Mouse (Mus musculus) T-cell, adult 2 months (primary cell): Measurements from ENCODE around the gene Olfr1359.
"Not testable (repeated sequence)": the region's sequence is repeated elsewhere in the genome, so short reads cannot be mapped to it uniquely, and the experiment has no call there.

Source experiments
- DNase-seq: peaks from one replicate; pipeline ENCODE4 v3.0.0; 2022; ENCODE audit warnings: low spot score

The Olfr1359 gene

GRCm38 (mm10) chr13:21722993-21723836 is 25.3 kb downstream of the Olfr1359 start:
- DNase-seq = no peak

GRCm38 (mm10) chr13:21727948-21728572 is 30.1 kb downstream of the Olfr1359 start:
- DNase-seq = no peak

GRCm38 (mm10) chr13:21729544-21729943 is 31.6 kb downstream of the Olfr1359 start:
- DNase-seq = no peak

- no peak for DNase-seq
Observed at GRCm38 (mm10) chr13:21733466-21733865, 35.6 kb downstream of the Olfr1359 start.

GRCm38 (mm10) chr13:21734010-21734905 is 36.3 kb downstream of the Olfr1359 start:
- DNase-seq = peak; percentile 78

DNA sequence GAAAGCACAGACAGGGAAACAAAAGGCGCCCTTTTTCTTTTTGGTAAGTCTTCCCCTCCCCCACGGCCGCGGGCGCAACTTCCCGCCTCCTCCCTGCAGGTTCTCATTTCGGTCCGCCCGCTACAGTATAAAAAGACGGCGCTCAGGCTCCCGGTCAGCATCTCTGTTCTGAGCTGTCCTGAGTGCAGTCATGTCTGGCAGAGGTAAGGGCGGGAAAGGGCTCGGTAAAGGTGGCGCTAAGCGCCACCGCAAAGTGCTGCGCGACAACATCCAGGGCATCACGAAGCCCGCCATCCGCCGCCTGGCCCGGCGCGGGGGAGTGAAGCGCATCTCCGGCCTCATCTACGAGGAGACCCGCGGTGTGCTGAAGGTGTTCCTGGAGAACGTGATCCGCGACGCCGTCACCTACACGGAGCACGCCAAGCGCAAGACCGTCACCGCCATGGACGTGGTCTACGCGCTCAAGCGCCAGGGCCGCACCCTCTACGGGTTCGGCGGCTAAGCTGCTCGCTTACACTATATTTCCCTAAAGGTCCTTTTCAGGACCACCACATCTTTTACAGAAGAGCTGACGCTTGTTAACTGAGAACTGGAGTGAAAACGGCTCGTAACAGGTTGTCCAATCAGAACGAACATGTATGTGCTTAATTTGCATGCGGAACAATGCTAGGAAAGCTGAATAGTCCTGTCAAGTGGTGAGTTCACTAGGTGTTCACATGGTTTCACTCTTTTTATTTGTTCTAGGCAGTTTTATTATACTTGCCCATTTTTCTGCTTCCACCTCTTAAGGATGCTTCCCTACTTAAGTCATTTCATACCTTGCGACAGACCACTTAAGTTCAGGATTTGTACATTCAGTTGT is 37.2 kb downstream of the Olfr1359 start, which contains the start of gene Hist1h4j:
Hist1h4j (plus strand) TSS at position 159 of the 862 bp plus-strand sequence.
- peak; percentile 62 for DNase-seq

GRCm38 (mm10) chr13:21745006-21745405 is 47.1 kb downstream of the Olfr1359 start:
- DNase-seq = no peak

GRCm38 (mm10) chr13:21749387-21750158 is 51.7 kb downstream of the Olfr1359 start:
- DNase-seq = no peak

- DNase-seq = peak; percentile 86
Observed at GRCm38 (mm10) chr13:21750159-21751017, 52.5 kb downstream of the Olfr1359 start, which contains the start of gene Hist1h4k. TSS of gene Hist1h4k (minus strand) at chr13:21750505.

- no peak for DNase-seq
Observed at GRCm38 (mm10) chr13:21751417-21751816, 53.5 kb downstream of the Olfr1359 start.

- no peak for DNase-seq
Observed at GRCm38 (mm10) chr13:21751827-21752226, 53.9 kb downstream of the Olfr1359 start.

GRCm38 (mm10) chr13:21752356-21752755 is 54.4 kb downstream of the Olfr1359 start:
- DNase-seq = no peak

GRCm38 (mm10) chr13:21753051-21753523 is 55.2 kb downstream of the Olfr1359 start:
- DNase-seq = no peak

GRCm38 (mm10) chr13:21753524-21754285 is 55.8 kb downstream of the Olfr1359 start, which contains the start of the genes Hist1h2ak and Hist1h2bn:
TSS of gene Hist1h2ak (minus strand) at chr13:21753827.
TSS of gene Hist1h2bn (plus strand) at chr13:21754123.
- DNase-seq = peak; percentile 77

DNA sequence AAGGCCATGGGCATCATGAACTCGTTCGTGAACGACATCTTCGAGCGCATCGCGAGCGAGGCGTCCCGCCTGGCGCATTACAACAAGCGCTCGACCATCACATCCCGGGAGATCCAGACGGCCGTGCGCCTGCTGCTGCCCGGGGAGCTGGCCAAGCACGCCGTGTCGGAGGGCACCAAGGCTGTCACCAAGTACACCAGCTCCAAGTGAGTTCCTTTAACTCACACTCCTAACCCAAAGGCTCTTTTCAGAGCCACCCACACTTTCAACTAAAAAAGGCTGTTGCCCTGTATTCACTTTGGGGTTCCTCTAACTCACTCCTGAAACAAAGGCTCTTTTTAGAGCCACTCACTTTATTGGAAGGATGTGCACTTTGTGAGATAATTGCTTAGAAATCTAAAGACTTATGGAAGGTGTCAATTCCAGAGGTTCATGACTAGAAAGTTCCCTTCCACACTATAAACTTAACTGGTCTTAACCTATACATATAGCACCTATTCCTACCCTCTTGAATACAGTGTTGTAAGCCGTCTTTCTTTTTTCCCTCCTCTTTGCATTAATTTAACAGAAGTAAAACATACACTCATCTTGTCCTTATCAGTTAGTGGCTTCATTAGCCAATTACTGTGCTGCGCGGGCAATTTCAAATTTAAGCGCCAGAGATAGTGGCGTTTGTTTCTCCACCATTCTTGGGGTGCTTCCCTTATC is 56.5 kb downstream of the Olfr1359 start:
- not testable (repeated sequence) for DNase-seq

- DNase-seq = no peak
Observed at GRCm38 (mm10) chr13:21755707-21756106, 57.8 kb downstream of the Olfr1359 start.
